Mouse (Mus musculus) bone marrow macrophage, adult 2 months (primary cell): ENCODE results near the gene Pam16. TPM values are rescaled to one million over a fixed set of nuclear protein-coding genes. Genes with fewer than 3 reads are reported as not detected.
"Not testable (repeated sequence)": the region's sequence is repeated elsewhere in the genome, so short reads cannot be mapped to it uniquely, and the experiment has no call there.

Source experiments
- H3K27ac ChIP-seq: 2 replicates; pipeline ENCODE4 v1.5.1; 2012; ENCODE audit warnings: low read depth, low read length; ENCODE audit not compliant: insufficient read depth
- H3K4me1 ChIP-seq: 2 replicates; pipeline ENCODE4 v1.6.1; 2012; ENCODE audit warnings: low read length; ENCODE audit not compliant: control insufficient read depth, insufficient read depth
- H3K4me3 ChIP-seq: 2 replicates; pipeline ENCODE4 v1.5.1; 2012; ENCODE audit warnings: mild to moderate bottlenecking, low read length, moderate library complexity; ENCODE audit not compliant: insufficient read depth
- CTCF ChIP-seq: IDR thresholded peaks from 2 replicates; pipeline ENCODE4 v1.5.1; 2012; ENCODE audit warnings: low read depth, mild to moderate bottlenecking, low read length, moderate library complexity
- POLR2A ChIP-seq: IDR thresholded peaks from 2 replicates; pipeline ENCODE4 v1.6.1; 2012; ENCODE audit warnings: mild to moderate bottlenecking, low read depth, low read length, borderline replicate concordance
- polyA plus RNA-seq: library from polyadenylated mRNA; stranded (reverse); fragments of >200 nt; gene quantifications from 2 replicates; pipeline ENCODE4 v1.2.4, GENCODE M21; 2012; ENCODE audit not compliant: missing spikeins, insufficient read depth, insufficient read length

Pam16 gene
- polyA plus RNA-seq, 1 experiment, result 27.3 TPM

- Histone ChIP-seq H3K4me1 (peaks cover 32% of the 10 kb centered on the region), H3K27ac (no peak overlapping the region), H3K4me3 (no peak overlapping the region)
- TF ChIP-seq CTCF, result no peak
- no peak for TF ChIP-seq POLR2A
These were observed 41.0 kb downstream of the Pam16 start for GRCm38 (mm10) chr16:4583807-4584206.

DNA sequence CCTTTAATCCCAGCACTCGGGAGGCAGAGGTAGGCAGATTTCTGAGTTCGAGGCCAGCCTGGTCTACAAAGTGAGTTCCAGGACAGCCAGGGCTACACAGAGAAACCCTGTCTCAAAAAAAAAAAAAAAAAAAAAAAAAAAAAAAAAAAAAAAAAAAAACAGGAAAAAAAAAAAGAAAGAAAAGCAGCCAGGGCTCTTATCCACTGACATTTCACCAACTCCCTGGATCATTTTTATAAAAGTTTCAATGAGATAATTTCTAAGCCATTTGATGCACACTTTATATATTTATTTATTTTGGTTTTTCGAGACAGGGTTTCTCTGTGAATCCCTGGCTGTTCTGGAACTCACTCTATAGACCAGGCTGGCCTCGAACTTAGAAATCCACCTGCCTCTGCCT, 43.6 kb downstream of the Pam16 start:
- H3K27ac ChIP-seq, H3K4me3 ChIP-seq: not testable (repeated sequence)
- H3K4me1 ChIP-seq, result peaks cover 23% of the 10 kb centered on the region

GRCm38 (mm10) chr16:4578630-4579029, 46.2 kb downstream of the Pam16 start:
- H3K27ac ChIP-seq, result no peak overlapping the region

GRCm38 (mm10) chr16:4576873-4577272, 47.9 kb downstream of the Pam16 start:
- no peak overlapping the region for H3K4me3 ChIP-seq
- TF ChIP-seq POLR2A, result no peak
- no peak for TF ChIP-seq CTCF
- no peak overlapping the region for H3K27ac ChIP-seq
- H3K4me1 ChIP-seq, result peaks cover 8% of the 10 kb centered on the region

More at GRCm38 (mm10) chr16:4578630-4579029, 46.2 kb downstream of the Pam16 start:
- H3K4me1 ChIP-seq, result peaks cover 10% of the 10 kb centered on the region
- TF ChIP-seq POLR2A, result no peak
- no peak for TF ChIP-seq CTCF
- no peak overlapping the region for H3K4me3 ChIP-seq

DNA sequence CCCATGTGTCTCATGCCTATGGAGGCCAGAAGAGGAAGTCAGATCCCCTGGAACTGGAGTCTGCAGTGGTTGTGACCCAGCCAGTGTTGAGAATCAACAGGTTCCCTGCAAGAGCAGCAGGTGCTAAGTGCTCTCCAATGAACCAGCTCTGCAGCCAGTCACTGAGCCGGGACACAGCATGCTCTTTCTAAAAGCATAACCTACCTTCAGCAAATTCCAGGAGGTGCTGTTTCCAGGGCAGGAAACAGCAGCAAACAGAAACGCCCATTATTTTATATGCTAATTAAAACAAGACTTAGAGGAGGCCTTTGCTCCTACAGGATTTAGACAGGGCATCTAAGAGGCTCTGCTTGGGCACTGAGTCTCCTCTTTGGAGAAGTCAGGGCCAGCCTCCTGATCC, 48.8 kb downstream of the Pam16 start:
- H3K27ac ChIP-seq, result no peak overlapping the region
- no peak overlapping the region for H3K4me3 ChIP-seq
- TF ChIP-seq CTCF (no peak), POLR2A (no peak)
- H3K4me1 ChIP-seq, result peaks cover 8% of the 10 kb centered on the region

DNA sequence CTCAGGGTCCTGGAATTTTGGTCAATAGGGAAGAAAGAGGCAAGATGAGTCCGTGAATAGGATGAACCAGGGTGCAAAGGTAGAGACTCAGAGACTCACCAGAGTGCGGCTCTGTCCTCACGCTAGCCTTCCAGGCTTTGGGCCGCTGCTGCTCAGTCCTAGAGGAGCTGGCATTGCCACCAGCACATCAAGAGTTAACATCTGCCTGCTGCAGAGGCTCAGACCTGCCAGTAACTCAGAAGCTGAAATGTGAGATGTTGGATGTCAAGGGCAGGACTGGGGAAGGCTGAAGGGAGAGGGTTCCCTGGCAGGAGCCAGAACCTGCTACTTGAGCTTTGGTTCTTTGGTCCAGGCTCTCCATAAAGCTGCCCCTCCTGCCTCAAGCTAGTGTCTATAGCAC, 54.1 kb downstream of the Pam16 start:
- TF ChIP-seq POLR2A (no peak), CTCF (no peak)
- Histone ChIP-seq H3K4me3 (no peak overlapping the region), H3K27ac (no peak overlapping the region), H3K4me1 (no peaks in the 10 kb centered on the region; the same call in 1 of the 2 replicates)

DNA sequence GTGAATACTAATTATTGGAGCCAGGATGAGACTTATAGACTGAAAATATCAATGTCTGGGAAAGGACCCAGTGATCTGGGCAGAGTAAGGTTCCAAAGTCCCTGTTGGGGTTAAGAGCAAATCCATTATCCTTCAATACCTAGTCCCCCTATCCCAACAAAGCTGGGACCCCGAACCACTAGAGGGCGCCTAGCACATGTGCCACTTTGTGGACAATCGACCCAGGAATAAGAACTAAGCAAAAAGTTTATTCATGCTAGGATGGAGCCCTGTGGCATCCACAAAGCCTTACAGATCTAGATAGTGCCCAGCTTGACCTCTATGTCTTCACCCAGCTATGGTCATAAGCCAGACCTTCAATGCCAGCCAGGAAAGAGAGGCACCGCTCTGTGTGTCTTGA, 56.9 kb downstream of the Pam16 start:
- TF ChIP-seq POLR2A, result no peak
- TF ChIP-seq CTCF, result peak; percentile 84
- H3K4me1 ChIP-seq, result no peaks in the 10 kb centered on the region; the same call in 1 of the 2 replicates
- H3K27ac ChIP-seq, result no peak overlapping the region
- no peak overlapping the region for H3K4me3 ChIP-seq

Other genes starting within 250 kb of the Pam16 start
- gene Adcy9, start 204.5 kb downstream of the Pam16 start, polyA plus RNA-seq, result 8.2 and 10.5 TPM in 2 replicates
- gene Srl, start 83.2 kb downstream of the Pam16 start, polyA plus RNA-seq, result 1.6 and 3.8 TPM in 2 replicates
- gene Tfap4, start 65.1 kb downstream of the Pam16 start, polyA plus RNA-seq, result 7.1 and 8.0 TPM in 2 replicates
- gene Glis2, start 30.3 kb downstream of the Pam16 start, polyA plus RNA-seq, result 0.65 and 1.3 TPM in 2 replicates
- gene Vasn, start 15.0 kb upstream of the Pam16 start, polyA plus RNA-seq, result 1.5 TPM in 1 of 2 replicates, not detected in the other
- 20.0 and 21.3 TPM in 2 replicates for gene Dnaja3, start 15.0 kb upstream of the Pam16 start, polyA plus RNA-seq
- 110 and 115 TPM in 2 replicates for gene Coro7, start 54.8 kb upstream of the Pam16 start, polyA plus RNA-seq
- 16.0 and 18.7 TPM in 2 replicates for gene Nmral1, start 94.4 kb upstream of the Pam16 start, polyA plus RNA-seq
- 230 and 252 TPM in 2 replicates for gene Hmox2, start 101.4 kb upstream of the Pam16 start, polyA plus RNA-seq
- gene Cdip1, start 165.3 kb upstream of the Pam16 start, polyA plus RNA-seq, result 32.4 and 32.9 TPM in 2 replicates
- not detected in 2 replicates for gene 4930562C15Rik, start 210.4 kb upstream of the Pam16 start, polyA plus RNA-seq